Mouse (Mus musculus) left cerebral cortex, adult 11 months (tissue): ENCODE measurements around the gene Eya4.

Experiments used
- DNase-seq: peaks from one replicate; pipeline ENCODE4 v3.0.0; 2022; ENCODE audit warnings: low spot score

The Eya4 gene

GRCm38 (mm10) chr10:23230863-23231262, 119.7 kb downstream of the Eya4 start:
- no peak for DNase-seq

GRCm38 (mm10) chr10:23223336-23223735, 127.2 kb downstream of the Eya4 start:
- no peak for DNase-seq

- no peak for DNase-seq
Observed at GRCm38 (mm10) chr10:23220432-23220831, 130.2 kb downstream of the Eya4 start.

- no peak for DNase-seq
Observed at GRCm38 (mm10) chr10:23216815-23217214, 133.8 kb downstream of the Eya4 start.

- DNase-seq: no peak
Observed at GRCm38 (mm10) chr10:23211381-23211780, 139.2 kb downstream of the Eya4 start.

- no peak for DNase-seq
Observed at GRCm38 (mm10) chr10:23203885-23204284, 146.7 kb downstream of the Eya4 start.

- no peak for DNase-seq
Observed at GRCm38 (mm10) chr10:23203144-23203838, 147.3 kb downstream of the Eya4 start.

GRCm38 (mm10) chr10:23202591-23202990, 148.0 kb downstream of the Eya4 start:
- DNase-seq: no peak

GRCm38 (mm10) chr10:23198251-23198650, 152.3 kb downstream of the Eya4 start:
- no peak for DNase-seq

- DNase-seq: no peak
Observed at GRCm38 (mm10) chr10:23196336-23196735, 154.2 kb downstream of the Eya4 start.

GRCm38 (mm10) chr10:23195337-23195736, 155.2 kb downstream of the Eya4 start:
- no peak for DNase-seq

GRCm38 (mm10) chr10:23189836-23190235, 160.8 kb downstream of the Eya4 start:
- DNase-seq: no peak

GRCm38 (mm10) chr10:23185391-23185790, 165.2 kb downstream of the Eya4 start:
- no peak for DNase-seq

GRCm38 (mm10) chr10:23181572-23182493, 168.8 kb downstream of the Eya4 start:
- DNase-seq: no peak

GRCm38 (mm10) chr10:23179285-23179684, 171.3 kb downstream of the Eya4 start:
- no peak for DNase-seq

GRCm38 (mm10) chr10:23177347-23178046, 173.1 kb downstream of the Eya4 start:
- DNase-seq: no peak

GRCm38 (mm10) chr10:23176666-23177346, 173.8 kb downstream of the Eya4 start:
- no peak for DNase-seq

- no peak for DNase-seq
Observed at GRCm38 (mm10) chr10:23171541-23171940, 179.0 kb downstream of the Eya4 start.

- no peak for DNase-seq
Observed at GRCm38 (mm10) chr10:23165089-23165642, 185.4 kb downstream of the Eya4 start.

- no peak for DNase-seq
Observed at GRCm38 (mm10) chr10:23159844-23160243, 190.7 kb downstream of the Eya4 start.

- no peak for DNase-seq
Observed at GRCm38 (mm10) chr10:23159138-23159537, 191.4 kb downstream of the Eya4 start.
